Mouse (Mus musculus) cortical plate, adult 2 months (tissue): ENCODE measurements around the gene Ppp1r37.

Source experiments
- CTCF ChIP-seq: fragments of 200-500 bp; IDR thresholded peaks from 2 replicates; pipeline ENCODE4 v1.5.1; 2011; ENCODE audit warnings: mild to moderate bottlenecking, control low read depth, low read length; ENCODE audit not compliant: insufficient read depth; ENCODE audit errors: extremely low read depth
- POLR2A ChIP-seq: fragments of 200-500 bp; IDR thresholded peaks from 2 replicates; pipeline ENCODE4 v1.6.1; 2011; ENCODE audit warnings: mild to moderate bottlenecking, low read length, control low read depth; ENCODE audit not compliant: insufficient read depth; ENCODE audit errors: extremely low read depth

- TF ChIP-seq CTCF (no peak), POLR2A (no peak)
Observed at GRCm38 (mm10) chr7:19610969-19611368, 48.1 kb upstream of the Ppp1r37 start.
